Mouse (Mus musculus) G1E-ER4 (cell line): ENCODE measurements around the gene Phf11b. TPM values are rescaled to one million over a fixed set of nuclear protein-coding genes. Genes with fewer than 3 reads are reported as not detected.
"Not testable (repeated sequence)": the region's sequence is repeated elsewhere in the genome, so short reads cannot be mapped to it uniquely, and the experiment has no call there.

Experiments
- GATA1 ChIP-seq: IDR thresholded peaks from one replicate; pipeline ENCODE4 v1.8.0; 2012; ENCODE audit warnings: low read length, inconsistent platforms
- polyA plus RNA-seq: library from polyadenylated mRNA; stranded (reverse); fragments of >175 nt; gene quantifications from 2 replicates; pipeline ENCODE4 v1.2.3, GENCODE M21; 2012

Phf11b gene
- not detected in 2 replicates for polyA plus RNA-seq

GRCm38 (mm10) chr14:59341189-59341588 lies at the start of gene Phf11b:
TSS of gene Phf11b (minus strand) at chr14:59341351.
- not testable (repeated sequence) for TF ChIP-seq GATA1

GRCm38 (mm10) chr14:59389532-59389931 lies 48.4 kb upstream of the Phf11b start:
- no peak for TF ChIP-seq GATA1

DNA sequence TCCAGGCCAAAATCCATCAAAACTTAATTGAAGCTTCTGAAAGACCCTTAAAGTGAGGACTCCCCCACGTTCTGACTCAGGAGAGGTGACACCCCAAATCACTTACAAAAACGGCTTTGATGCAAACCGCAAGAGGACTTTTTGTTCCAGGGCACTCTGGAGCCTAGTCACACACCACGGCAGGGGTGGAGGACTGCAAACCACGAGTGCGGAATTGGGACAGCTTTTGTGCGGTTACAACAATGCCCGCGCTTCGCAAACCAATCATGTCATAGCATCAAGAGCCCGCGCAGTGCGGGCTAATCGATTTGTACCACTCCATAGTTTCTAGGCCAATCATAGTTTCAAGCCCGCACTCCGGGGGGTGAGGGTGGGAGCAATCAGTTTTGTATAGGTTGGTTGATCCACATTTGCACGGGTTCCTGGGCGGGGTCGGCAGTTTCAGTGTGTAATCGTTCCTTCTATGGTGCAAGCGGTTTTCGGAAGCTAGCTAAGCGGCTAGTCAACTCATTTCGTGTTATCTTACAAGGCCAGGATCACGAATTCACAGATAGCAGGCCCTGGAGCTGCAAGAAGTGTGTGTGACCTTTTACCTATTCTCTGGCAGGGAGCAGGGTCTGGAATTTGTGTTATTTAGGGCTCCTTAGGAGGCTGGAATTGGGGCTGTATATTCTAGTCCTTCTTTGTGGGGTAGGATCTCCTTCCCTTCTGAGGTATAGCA lies 29.4 kb upstream of the Phf11b start:
- no peak for TF ChIP-seq GATA1

DNA sequence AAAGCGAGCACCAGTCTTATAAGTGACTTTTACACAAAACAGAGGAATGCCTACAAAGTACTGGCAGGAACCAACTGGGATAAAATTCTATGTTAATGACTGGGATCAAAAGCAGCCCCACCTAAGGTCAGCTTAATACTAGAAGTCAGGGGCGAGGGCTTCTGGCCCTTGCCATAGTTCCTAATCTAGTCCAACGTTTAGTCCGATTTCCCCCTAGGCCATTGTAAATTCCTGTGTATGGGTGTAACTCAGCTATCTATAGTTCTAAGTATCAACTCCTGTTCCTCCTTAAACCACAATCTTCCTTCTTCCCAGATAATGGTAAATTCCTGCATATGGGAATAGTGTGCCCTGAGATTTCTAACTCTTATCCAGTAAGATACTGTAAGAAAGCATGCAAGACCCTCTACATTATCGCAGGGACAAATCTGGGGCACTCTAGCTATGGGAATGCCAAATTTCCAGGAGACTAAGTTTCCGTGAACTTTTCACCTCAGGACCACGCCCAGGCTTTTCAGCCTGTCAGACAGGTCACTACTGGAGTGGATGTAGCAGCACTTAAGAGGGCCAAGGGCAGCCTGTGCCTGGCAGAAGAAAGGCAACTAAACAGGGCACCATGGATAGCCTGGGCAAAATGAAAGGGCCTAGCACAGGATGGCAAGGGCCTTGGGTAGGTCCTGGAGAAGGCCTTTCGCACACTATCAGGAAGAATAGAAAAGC lies 25.4 kb upstream of the Phf11b start:
- no peak for TF ChIP-seq GATA1

DNA sequence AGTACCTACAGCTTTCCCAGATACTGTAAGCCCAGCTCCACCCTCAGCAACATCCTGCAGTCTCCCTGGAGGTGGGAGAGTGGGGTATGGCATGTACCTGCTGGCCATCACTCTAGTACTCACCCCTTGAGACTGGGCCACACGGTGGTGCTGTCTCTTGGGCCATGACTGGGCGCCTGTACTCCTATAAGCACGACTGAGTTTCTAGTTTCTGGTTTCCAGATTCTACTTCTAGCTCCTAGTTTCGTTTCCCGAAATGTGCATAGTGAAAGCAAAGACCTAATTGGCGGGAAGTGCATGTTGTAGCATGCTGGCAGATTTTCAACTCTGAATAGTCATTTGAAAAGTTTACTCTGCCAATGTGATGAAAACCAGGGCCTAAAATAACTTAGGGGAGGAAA lies 24.1 kb upstream of the Phf11b start, which contains the start of gene Phf11d:
TSS of gene Phf11d (minus strand) at position 227 of the 401 bp plus-strand sequence.
- no peak for TF ChIP-seq GATA1

GRCm38 (mm10) chr14:59339541-59339940 lies 1.6 kb downstream of the Phf11b start:
- TF ChIP-seq GATA1 = no peak

DNA sequence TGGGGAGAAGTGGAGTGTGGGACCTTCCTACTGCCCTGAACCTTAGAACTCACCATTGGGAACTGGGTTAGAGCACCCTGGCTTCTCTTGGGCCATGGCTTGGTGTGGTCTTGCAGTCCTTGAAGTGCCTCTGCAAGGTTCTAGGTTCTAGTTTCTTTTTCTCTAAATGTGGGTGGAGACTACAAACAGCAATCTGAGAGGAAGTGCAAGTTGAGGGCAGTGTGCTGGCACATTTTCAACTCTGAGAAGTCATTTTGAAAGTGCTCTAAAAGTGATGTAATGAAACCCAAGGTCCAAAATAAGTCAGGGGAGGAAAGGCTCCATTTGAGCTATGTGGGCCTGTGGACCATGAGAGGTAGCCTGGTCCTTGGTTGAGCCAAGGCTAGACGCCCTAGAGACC lies 43.8 kb downstream of the Phf11b start, which contains the start of gene Phf11a:
TSS of gene Phf11a (minus strand) at position 132 of the 400 bp plus-strand sequence.
- TF ChIP-seq GATA1 = not testable (repeated sequence)

Other genes starting within 250 kb of the Phf11b start
- gene 1700129C05Rik, start 198.5 kb downstream of the Phf11b start, polyA plus RNA-seq = not detected in 2 replicates
- not detected in 2 replicates for gene Gm5142, start 162.6 kb downstream of the Phf11b start, polyA plus RNA-seq
- 2.0 and 2.1 TPM in 2 replicates for gene Rcbtb1, start 140.1 kb downstream of the Phf11b start, polyA plus RNA-seq
- gene Gm6904, start 81.1 kb downstream of the Phf11b start, polyA plus RNA-seq = not detected in 2 replicates
- not detected in 2 replicates for gene Phf11a, start 43.8 kb downstream of the Phf11b start, polyA plus RNA-seq
- gene Phf11d, start 24.1 kb upstream of the Phf11b start, polyA plus RNA-seq = not detected in 2 replicates
- gene Phf11c, start 54.0 kb upstream of the Phf11b start, polyA plus RNA-seq = not detected in 2 replicates
- 8.2 and 11.1 TPM in 2 replicates for gene Setdb2, start 99.5 kb upstream of the Phf11b start, polyA plus RNA-seq
- gene Cab39l, start 99.6 kb upstream of the Phf11b start, polyA plus RNA-seq = 1.2 and 1.8 TPM in 2 replicates